Mouse (Mus musculus) urinary bladder, postnatal 10 days (tissue): ENCODE measurements around the gene Aox2.

Experiments
- DNase-seq: peaks from one replicate; pipeline ENCODE4 v3.0.0; 2022; ENCODE audit warnings: low spot score

Aox2 gene

GRCm38 (mm10) chr1:58289863-58290469 is 11.8 kb downstream of the Aox2 start:
- DNase-seq, result no peak

DNA sequence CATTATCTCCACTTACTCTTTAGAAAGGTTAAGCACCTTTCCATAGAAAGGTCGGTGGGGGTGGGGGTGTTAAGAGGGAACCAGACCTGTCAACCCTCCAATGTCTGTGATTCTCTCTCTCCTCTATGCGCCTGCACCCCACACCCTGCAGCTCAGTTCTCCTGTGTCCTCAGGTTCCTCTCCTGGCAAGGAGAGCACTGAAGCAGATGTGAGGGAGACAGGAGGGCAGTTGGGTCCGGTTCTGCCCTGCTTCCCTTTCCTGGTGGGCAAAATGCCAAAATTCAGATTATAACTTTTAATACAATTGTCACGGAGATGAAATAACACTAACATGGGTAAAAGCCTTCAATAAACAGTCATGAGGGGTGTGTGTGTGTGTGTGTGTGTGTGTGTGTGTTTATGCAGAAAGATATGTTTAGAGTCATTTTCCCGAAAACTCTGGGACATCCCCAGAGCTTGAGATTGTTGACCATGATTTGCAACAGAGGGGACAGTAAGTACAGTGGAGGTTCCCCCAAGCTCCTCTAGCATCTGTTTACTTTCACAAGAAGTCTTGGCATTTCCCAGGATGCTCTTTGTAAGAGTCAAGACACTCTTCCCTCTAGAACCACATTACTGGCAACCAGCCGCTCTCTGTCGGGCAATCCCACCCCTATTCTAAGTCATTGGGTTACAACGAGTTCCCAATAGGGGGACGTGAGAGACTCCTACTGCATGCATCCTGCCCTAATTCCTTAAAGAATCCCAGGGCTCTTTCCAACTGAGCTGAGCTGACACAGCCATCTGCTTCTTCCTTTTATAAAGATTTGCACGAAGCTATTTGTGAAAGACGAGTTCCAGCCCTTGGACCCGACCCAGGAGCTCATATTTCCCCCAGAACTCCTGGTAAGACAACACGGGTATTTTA is 13.5 kb downstream of the Aox2 start:
- DNase-seq, result no peak

- no peak for DNase-seq
These were observed 16.6 kb downstream of the Aox2 start for GRCm38 (mm10) chr1:58294730-58295129.

DNA sequence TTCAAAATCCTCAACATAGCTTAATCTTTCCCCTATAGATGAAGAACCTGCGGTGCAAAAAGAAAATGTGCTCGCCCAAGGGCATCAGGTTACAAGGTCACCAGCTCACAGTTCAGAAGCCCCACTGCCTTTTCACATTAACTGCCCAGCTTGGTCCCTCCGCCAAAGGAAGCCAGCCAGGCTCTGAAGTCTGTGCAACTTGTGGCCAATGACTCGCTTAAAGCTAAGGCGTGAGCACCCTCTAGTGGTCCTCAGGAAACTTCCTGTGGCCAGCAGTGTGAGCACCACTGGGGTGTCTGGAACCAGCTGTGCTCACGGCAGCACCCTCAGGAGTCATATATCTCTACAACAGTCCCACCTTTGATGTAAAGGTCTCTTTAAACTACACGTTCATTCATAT is 18.2 kb downstream of the Aox2 start:
- no peak for DNase-seq

DNA sequence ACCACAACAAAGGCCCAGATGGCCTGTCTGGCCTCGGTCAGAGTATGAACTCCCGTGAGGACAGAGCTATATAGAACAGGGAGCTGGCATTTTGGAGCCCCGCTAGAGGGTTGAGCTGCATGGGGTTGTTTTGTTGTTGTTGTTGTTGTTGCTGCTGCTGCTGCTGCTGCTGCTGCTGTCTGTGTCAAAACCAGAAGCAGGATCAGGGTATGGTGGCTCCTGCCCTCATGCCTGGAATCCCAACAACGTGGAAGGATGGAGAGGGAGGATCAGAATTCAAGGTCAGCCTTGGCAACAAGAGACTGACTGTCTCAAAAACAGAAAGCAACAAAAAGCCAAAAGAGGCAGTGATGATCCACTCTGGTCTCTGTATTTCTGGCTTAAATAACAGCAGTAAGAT is 18.7 kb downstream of the Aox2 start:
- no peak for DNase-seq

- DNase-seq, result no peak
These were observed 20.2 kb downstream of the Aox2 start for GRCm38 (mm10) chr1:58298347-58298746.

DNA sequence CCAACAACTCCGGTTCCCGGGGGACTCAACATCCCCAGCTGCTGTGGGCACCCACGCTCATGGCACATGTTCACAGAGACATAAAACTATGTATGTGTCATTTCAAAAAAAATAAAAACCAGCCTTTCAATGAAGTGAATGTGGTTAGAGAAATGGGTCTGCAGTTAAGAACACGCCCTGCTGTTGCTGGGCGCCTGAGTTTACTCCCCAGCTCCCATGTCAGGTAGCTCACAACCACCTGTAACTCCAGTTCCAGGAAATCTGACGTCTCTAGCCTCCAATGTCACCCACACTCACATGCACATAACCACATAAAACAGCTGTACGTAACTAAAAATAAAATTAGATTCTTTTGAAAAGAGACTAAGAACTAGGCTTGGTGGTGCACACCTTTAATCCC is 22.9 kb downstream of the Aox2 start:
- DNase-seq, result no peak

GRCm38 (mm10) chr1:58302015-58302414 is 23.9 kb downstream of the Aox2 start:
- DNase-seq, result no peak

DNA sequence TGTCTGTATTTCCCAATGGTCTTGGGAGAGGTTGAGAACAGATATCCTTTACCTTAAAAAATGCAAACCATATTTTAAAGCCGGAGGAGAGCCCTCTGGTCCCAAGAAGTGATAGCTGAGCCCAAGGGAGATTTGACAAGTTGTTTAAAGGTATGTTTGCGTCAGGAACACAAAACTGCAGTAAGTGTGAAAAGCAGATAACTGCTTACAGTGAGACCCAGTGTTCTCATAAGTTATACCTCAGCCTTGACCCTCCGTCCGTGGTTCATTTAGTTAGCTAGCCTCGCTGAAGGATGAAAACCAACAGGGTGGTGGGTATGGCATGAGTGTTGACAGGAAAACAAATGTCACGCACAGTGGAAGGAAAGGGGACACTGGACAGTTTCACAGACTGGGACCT is 24.9 kb downstream of the Aox2 start:
- no peak for DNase-seq

DNA sequence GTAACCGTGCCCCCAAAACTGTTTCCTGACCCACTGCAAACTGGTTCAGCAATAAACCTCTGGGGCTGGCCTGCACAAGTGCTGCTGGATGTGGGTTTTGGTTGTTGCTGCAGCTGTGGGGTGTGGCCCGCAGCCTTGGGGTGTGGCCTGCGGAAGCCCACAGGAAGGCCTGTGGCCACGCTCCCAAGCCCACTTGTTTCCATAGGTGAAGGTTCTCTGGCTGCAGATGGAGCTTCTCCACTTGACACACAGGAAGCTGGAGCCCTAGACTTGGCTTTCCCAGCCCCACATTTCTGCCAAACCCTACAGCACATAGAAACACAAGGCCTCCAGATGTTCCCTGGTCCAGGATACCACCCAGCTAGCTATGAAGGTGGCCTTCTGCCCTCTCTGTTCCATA is 25.6 kb downstream of the Aox2 start:
- DNase-seq, result no peak

GRCm38 (mm10) chr1:58304296-58304695 is 26.2 kb downstream of the Aox2 start:
- DNase-seq, result no peak

DNA sequence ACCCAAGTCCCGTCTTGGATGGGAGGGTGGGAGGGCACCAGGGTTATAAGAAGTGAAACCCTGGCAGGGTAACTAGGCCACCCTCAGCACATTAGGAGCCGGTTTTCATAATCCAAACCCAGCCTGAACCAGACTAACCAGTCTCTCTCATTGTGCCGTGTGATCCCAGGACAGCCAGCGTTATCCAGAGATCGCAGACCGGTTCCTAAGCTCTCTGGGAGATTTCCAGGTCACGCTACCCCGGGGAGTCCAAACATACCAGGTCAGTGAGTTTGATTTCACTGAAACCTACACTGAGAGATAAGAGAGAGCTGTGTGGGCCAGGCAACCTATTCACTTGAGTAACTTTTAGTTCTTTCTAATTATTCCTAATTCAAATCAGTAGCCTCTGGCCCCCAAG is 29.1 kb downstream of the Aox2 start:
- no peak for DNase-seq

DNA sequence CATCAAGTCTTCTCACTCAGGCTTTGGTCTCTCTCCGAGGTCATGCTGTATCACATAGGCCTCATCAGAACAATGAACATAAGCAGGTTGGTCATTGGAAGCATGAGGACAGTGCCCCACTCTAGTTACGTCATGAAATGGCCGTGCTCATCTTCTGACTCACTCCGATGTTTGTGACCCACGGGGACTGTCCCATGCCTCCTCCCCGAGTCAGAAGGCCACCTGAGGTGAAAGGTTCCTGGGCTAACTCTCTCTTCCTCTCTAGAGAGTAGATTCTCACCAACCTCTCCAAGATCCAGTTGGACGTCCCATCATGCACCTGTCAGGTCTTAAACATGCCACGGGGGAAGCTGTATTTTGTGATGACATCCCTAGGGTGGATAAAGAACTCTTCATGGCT is 30.5 kb downstream of the Aox2 start:
- DNase-seq, result no peak

GRCm38 (mm10) chr1:58309853-58310252 is 31.7 kb downstream of the Aox2 start:
- no peak for DNase-seq

DNA sequence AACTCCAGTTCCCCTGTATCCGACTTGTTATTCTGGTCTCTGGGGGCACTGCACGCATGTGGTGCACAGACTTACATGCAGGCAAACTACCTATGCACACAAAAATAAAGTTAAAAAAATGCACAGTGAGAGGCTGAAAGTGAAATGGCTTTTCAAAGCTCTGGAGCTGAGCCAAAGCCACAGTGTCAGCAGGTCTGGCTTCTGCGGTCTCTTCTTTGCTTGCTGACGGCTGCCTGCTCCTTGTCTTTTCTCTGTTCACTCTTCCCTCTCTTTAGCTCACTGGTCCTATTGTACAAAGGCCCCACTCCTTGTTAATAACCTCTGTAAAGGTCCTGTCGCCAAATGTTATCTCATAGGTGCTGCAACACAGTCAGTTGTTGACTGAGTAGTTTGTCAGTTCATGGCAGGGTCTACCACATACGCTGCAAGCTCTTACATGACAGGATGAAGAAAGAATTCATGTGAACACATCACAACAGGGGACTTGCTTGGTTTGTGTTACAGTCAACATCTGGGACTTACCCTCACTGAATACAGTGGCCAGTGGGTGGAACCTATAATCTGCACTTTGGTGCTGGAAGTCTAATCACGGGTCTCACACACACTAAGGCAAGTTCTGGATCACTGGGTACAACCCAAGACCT is 33.2 kb downstream of the Aox2 start:
- DNase-seq, result no peak

GRCm38 (mm10) chr1:58313173-58313572 is 35.0 kb downstream of the Aox2 start:
- DNase-seq, result no peak

GRCm38 (mm10) chr1:58315532-58315931 is 37.4 kb downstream of the Aox2 start:
- no peak for DNase-seq

GRCm38 (mm10) chr1:58333222-58333621 is 55.1 kb downstream of the Aox2 start:
- DNase-seq, result no peak

DNA sequence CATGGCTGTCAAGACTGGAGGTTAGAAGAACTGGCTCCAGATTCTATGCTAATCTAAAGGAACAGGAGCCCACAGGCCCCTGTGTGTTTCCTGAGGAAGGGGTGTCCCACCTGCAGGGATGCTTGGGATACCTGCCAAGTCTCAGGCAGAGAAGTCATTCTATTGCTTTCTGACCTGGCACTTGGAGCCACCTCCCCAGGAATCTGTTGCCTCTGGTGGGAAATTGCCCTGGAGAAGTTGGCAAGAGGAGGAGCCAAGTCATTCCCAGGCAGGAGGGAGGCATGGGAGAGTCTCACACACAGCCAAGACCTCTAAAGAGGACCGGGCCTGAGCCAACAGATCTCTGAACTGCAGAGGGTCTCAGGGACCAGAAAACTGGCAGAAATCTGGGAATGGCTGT is 61.8 kb downstream of the Aox2 start:
- DNase-seq, result no peak

DNA sequence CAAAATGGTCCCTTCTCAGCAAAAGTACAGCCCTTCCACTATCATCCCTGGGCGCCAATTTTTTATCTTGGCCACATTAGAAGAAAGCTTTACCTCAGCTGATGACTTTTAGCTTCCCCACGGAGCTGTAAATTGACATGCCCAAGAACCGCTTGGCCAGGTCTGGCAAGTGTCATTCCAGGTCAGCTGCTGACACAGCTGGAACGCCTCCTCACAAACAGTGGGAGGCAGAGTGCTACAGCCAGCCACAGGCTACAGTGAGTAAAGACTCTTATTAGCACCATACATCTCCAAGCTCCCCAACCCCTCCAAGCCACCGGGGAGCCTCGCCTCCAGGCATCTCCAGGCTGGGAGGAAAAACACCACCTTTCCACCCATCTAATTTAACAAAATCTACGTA is 63.5 kb downstream of the Aox2 start:
- no peak for DNase-seq

DNA sequence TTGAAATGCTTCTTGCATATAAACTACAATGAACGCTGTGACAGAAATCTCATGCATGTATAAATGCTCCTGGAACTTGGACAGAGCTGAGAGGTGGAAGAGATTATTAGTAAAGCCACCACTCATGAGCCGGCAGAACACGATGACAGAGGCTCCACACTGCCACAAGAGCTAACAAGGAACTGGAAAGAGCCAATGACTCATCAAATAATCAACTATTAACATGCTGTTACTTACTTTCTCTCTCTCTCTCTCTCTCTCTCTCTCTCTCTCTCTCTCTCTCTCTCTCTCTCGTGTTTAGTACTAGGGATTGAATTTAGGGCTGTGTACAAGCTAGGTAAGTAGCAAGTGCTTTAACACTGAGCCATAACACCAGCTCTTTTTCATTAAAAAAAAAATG is 65.7 kb downstream of the Aox2 start:
- DNase-seq, result no peak

DNA sequence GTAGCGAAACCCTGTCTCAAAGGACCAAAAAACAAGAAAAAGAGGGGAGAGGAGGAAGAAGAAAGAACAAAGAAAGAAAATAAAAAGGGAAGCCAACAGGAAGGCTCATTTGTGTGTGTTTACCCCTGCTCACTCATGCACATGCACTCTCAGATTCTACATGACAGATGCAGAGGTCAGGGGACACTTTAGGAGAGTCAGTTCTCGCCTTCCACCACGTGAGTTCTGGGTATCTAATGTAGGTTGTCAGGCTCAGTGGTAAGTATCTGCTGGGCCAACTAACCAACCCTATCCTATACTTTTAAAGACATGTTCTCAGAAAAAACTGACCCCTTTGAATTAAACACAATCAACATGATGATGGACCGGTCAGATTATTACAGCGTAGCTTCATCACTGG is 66.4 kb downstream of the Aox2 start:
- no peak for DNase-seq

GRCm38 (mm10) chr1:58346159-58346558 is 68.0 kb downstream of the Aox2 start:
- no peak for DNase-seq
